Mouse (Mus musculus): ENCODE data around the gene Rbm5.

Rbm5 gene

DNA sequence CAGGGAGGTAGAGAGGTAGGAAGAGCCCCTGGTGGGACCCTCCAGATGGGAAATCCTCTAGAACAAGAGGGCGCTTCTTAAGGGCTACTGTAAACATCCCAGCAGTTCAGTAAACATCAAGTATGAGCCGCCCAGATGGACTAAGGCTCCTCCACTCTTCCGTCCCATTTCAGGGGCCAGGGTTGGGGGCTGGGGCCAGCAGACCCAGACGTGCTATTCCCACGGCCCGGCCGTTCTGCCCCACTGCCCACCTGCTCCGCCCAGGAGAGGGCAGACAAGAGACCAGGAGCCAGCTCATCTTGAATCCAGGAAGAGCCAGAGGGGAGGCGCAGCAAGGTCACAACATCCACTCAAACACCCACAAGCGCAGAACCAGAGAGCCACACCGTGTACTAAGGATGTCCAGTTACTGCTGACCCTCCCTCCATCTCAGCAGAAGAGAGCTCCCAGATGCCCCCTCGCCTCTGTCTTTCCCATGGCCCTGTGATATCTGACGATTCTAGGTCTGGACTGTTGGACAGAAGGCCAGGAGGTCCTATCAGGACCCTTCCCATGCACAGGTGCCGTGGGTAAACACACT lies 72.1 kb downstream of the Rbm5 start:
- no peak for DNase-seq

GRCm38 (mm10) chr9:107697811-107698521 lies 72.8 kb downstream of the Rbm5 start:
- no peak for DNase-seq

GRCm38 (mm10) chr9:107696845-107697610 lies 73.8 kb downstream of the Rbm5 start:
- no peak for DNase-seq

DNA sequence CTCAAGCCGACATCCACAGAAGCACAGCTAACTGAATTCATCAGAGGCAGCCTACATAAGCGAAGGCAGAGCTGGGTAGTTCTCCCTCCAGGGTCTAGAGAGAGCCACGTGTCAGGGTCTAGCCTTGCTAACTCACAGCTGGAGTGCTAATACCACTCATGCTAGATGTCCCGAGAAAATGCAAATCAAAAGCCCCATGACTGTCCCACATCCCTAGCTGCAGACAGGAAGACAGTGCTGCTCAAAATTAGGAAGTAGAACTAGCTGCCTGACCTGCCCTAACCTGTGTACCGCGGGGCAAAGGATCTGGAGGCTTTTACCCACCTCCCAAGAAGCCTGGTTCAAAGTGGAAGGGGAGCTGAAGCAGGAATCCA lies 74.7 kb downstream of the Rbm5 start:
- DNase-seq = no peak

- no peak for DNase-seq
Measured at GRCm38 (mm10) chr9:107695441-107696105, 75.2 kb downstream of the Rbm5 start.

- DNase-seq = no peak
Measured at GRCm38 (mm10) chr9:107694627-107695026, 76.2 kb downstream of the Rbm5 start.

GRCm38 (mm10) chr9:107693433-107693987 lies 77.3 kb downstream of the Rbm5 start:
- DNase-seq = no peak

DNA sequence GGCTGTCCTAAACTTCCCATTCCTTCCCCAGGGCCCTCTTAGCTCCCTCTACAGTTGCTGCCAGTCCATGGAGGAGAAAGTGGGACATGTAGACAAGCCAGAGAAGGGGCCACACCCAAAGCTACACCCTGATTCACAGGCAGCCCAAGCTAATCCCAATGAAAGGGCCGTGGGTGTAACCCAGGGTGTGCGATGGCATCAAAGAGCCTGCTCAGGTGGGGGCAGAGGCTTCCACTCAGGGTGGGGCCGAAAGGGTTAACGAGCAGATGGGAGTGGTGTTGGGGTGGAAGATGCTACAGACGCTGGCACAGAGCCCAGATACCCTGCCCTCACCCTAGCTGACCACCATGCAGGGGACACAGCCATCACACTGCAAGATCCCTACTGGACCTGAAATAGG lies 78.0 kb downstream of the Rbm5 start:
- DNase-seq = no peak

- no peak for DNase-seq
Measured at GRCm38 (mm10) chr9:107690391-107690790, 80.4 kb downstream of the Rbm5 start.
